Mouse (Mus musculus) hindbrain, embryonic 11.5 days (tissue): ENCODE data around the gene Lgals8. TPM values are rescaled to one million over a fixed set of nuclear protein-coding genes. Genes with fewer than 3 reads are reported as not detected.

Experiments
- ATAC-seq: fragments of 200-750 bp; cut with Nextera tagmentation; 2 replicates; pipeline ENCODE4 v1.8.0; 2017; ENCODE audit warnings: mild to moderate bottlenecking, moderate TSS enrichment, moderate library complexity; ENCODE audit not compliant: low FRiP score
- DNase-seq: peaks from one replicate; pipeline ENCODE4 v3.0.0-alpha.2; 2015; ENCODE audit warnings: low spot score
- H3K27ac ChIP-seq: fragments of 300-500 bp; sonication (generic); 2 replicates; pipeline ENCODE4 v1.5.1; 2014; ENCODE audit warnings: mild to moderate bottlenecking, low read depth, low read length
- H3K27me3 ChIP-seq: fragments of 300-500 bp; sonication (generic); 2 replicates; pipeline ENCODE4 v1.6.1; 2014; ENCODE audit warnings: mild to moderate bottlenecking, low read length, moderate library complexity, mixed read lengths; ENCODE audit not compliant: control insufficient read depth, insufficient read depth
- H3K36me3 ChIP-seq: fragments of 300-500 bp; sonication (generic); 2 replicates; pipeline ENCODE4 v1.6.1; 2014; ENCODE audit warnings: mild to moderate bottlenecking, low read length, moderate library complexity, mixed read lengths; ENCODE audit not compliant: control insufficient read depth, insufficient read depth
- H3K4me1 ChIP-seq: fragments of 300-500 bp; sonication (generic); replicated peaks from 2 replicates; pipeline ENCODE4 v1.6.1; 2014; ENCODE audit warnings: low read length, mixed read lengths; ENCODE audit not compliant: control insufficient read depth, insufficient read depth
- H3K4me2 ChIP-seq: fragments of 300-500 bp; sonication (generic); replicated peaks from 2 replicates; pipeline ENCODE4 v1.6.1; 2014; ENCODE audit warnings: mild to moderate bottlenecking, low read depth, low read length
- H3K4me3 ChIP-seq: fragments of 300-500 bp; sonication (generic); 2 replicates; pipeline ENCODE4 v1.5.1; 2014; ENCODE audit warnings: low read depth, low read length
- H3K9ac ChIP-seq: fragments of 300-500 bp; sonication (generic); 2 replicates; pipeline ENCODE4 v1.6.1; 2014; ENCODE audit warnings: low read depth, low read length
- H3K9me3 ChIP-seq: fragments of 300-500 bp; sonication (generic); 2 replicates; pipeline ENCODE4 v1.6.1; 2016; ENCODE audit warnings: low read length; ENCODE audit not compliant: control insufficient read depth
- WGBS: fragments of 180-500 bp; shearing (Covaris S2); extraction: QIAGEN DNeasy Blood & Tissue Kit; methylation state at CpG from one replicate; pipeline ENCODE4 v1.1.7; 2014; 5-methylcytosine and 5-hydroxymethylcytosine counted together
- polyA plus RNA-seq: library from polyadenylated mRNA; unstranded; fragments of >200 nt; fragmentation: Nextera tagmentation; extraction: Ambion mirVana; gene quantifications from 2 replicates; pipeline ENCODE4 v1.2.1, GENCODE M21; 2014

The Lgals8 gene
- polyA plus RNA-seq, 1 experiment from 2014 or later: 12.2 TPM

DNA sequence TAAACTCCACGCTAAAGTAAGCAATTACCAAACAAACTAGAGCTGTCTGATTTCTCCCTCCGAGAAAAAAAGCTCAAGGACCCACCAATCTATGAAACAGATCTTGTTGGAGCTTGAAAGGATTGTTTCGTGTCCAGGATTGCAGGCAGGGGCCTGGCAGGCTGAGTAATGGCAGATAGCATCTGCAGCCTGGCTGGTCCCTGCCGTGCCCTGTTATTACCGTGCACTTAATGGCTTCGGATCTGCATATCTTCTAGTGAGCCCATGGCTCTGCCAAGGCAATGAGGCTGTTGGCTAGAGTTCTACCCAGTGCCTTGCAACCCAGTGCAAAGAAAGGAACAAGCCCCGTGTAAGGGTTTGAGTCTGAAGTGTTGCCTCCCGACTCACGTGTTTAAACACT lies 30.0 kb upstream of the Lgals8 start:
- Histone ChIP-seq H3K9ac (no peak overlapping the region), H3K36me3 (no peaks in the 10 kb centered on the region), H3K4me3 (no peak overlapping the region), H3K27me3 (no peaks in the 10 kb centered on the region), H3K27ac (no peak overlapping the region), H3K4me2 (no peak overlapping the region), H3K4me1 (no peaks in the 10 kb centered on the region), H3K9me3 (no peaks in the 10 kb centered on the region)
- no peak for DNase-seq
- ATAC-seq: no peak
- WGBS: 91% methylated on average over 9 of the region's 9 CpGs

- no peaks in the 10 kb centered on the region for H3K36me3 ChIP-seq
- H3K4me3 ChIP-seq: no peak overlapping the region
- H3K27me3 ChIP-seq: no peaks in the 10 kb centered on the region
- no peaks in the 10 kb centered on the region for H3K9me3 ChIP-seq
- no peak overlapping the region for H3K4me2 ChIP-seq
- no peak overlapping the region for H3K9ac ChIP-seq
- no peak overlapping the region for H3K27ac ChIP-seq
- DNase-seq (no peak), ATAC-seq (0 out of 2 replicates have a peak, but pooled peaks have one; percentile 33)
- 86% methylated on average over 3 of the region's 3 CpGs for WGBS
- H3K4me1 ChIP-seq: no peaks in the 10 kb centered on the region
Observed at GRCm38 (mm10) chr13:12492515-12492914, 27.8 kb upstream of the Lgals8 start.

DNA sequence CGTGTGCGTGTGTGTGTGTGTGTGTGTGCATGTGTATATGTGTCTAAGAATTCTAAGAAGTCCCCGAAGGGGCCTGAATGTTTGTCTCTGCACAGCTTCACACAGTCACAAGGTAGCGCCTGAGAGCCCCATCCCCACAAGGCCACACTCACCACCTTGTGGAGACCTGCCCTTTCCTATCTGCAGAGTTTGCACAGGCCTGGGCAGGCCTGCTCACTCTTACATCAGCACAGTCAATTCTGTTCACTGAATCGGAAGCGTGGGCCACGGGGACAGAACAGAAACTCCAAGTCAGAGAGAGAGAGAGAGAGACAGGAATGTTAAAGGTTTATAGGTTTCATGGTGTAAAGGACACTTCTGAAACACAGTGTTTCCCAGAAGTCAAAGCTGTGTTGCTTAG lies 20.9 kb upstream of the Lgals8 start:
- H3K36me3 ChIP-seq: no peaks in the 10 kb centered on the region
- no peaks in the 10 kb centered on the region for H3K27me3 ChIP-seq
- H3K9ac ChIP-seq: no peak overlapping the region
- no peak overlapping the region for H3K4me3 ChIP-seq
- DNase-seq (no peak), ATAC-seq (no peak)
- no peaks in the 10 kb centered on the region for H3K9me3 ChIP-seq
- H3K4me1 ChIP-seq: no peaks in the 10 kb centered on the region
- 79% methylated on average over 7 of the region's 7 CpGs for WGBS
- H3K27ac ChIP-seq: no peak overlapping the region
- H3K4me2 ChIP-seq: no peak overlapping the region

GRCm38 (mm10) chr13:12485197-12485596 lies 20.5 kb upstream of the Lgals8 start:
- DNase-seq (no peak), ATAC-seq (no peak)
- H3K4me3 ChIP-seq: no peak overlapping the region
- 89% methylated on average over 2 of the region's 2 CpGs for WGBS
- H3K9me3 ChIP-seq: no peaks in the 10 kb centered on the region
- no peak overlapping the region for H3K4me2 ChIP-seq
- H3K27me3 ChIP-seq: no peaks in the 10 kb centered on the region
- no peak overlapping the region for H3K27ac ChIP-seq
- H3K36me3 ChIP-seq: no peaks in the 10 kb centered on the region
- no peak overlapping the region for H3K9ac ChIP-seq
- H3K4me1 ChIP-seq: no peaks in the 10 kb centered on the region

GRCm38 (mm10) chr13:12479802-12480201 lies 15.1 kb upstream of the Lgals8 start:
- no peak for DNase-seq
- H3K4me3 ChIP-seq: no peak overlapping the region
- H3K9me3 ChIP-seq: no peaks in the 10 kb centered on the region
- WGBS: 83% methylated on average over 6 of the region's 6 CpGs
- H3K9ac ChIP-seq: no peak overlapping the region
- no peaks in the 10 kb centered on the region for H3K36me3 ChIP-seq
- H3K27me3 ChIP-seq: no peaks in the 10 kb centered on the region
- no peak overlapping the region for H3K27ac ChIP-seq
- H3K4me1 ChIP-seq: no peaks in the 10 kb centered on the region
- no peak overlapping the region for H3K4me2 ChIP-seq
- ATAC-seq: no peak

GRCm38 (mm10) chr13:12478301-12478700 lies 13.6 kb upstream of the Lgals8 start:
- no peak overlapping the region for H3K4me3 ChIP-seq
- no peaks in the 10 kb centered on the region for H3K4me1 ChIP-seq
- no peaks in the 10 kb centered on the region for H3K9me3 ChIP-seq
- H3K4me2 ChIP-seq: no peak overlapping the region
- 87% methylated on average over 15 of the region's 15 CpGs for WGBS
- ATAC-seq: no peak
- H3K27me3 ChIP-seq: no peaks in the 10 kb centered on the region
- H3K36me3 ChIP-seq: no peaks in the 10 kb centered on the region
- no peak for DNase-seq
- H3K27ac ChIP-seq: no peak overlapping the region
- no peak overlapping the region for H3K9ac ChIP-seq

DNA sequence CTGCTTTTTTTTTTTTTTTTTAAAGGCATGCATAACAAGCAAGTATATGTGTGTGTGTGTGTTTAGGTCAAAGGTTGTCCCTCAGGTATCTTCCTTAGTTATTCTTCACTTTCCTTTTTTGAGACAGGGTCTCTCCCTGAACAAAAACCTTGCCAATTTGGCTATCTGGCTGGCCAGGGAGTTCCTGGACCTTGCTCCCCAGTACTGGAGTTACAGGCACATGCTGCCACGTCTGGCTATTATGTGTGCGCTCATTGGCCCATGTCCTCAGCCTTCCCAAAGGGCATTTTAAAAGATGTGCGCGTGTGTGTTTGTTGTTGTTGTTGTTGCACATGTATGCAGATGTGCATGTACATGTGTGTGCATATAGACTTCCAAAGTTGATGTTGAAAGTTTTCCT lies 12.1 kb upstream of the Lgals8 start:
- WGBS: 89% methylated on average over 4 of the region's 4 CpGs
- H3K9me3 ChIP-seq: no peaks in the 10 kb centered on the region
- ATAC-seq (no peak), DNase-seq (no peak)
- H3K4me1 ChIP-seq: no peaks in the 10 kb centered on the region
- no peaks in the 10 kb centered on the region for H3K27me3 ChIP-seq
- H3K4me2 ChIP-seq: no peak overlapping the region
- no peak overlapping the region for H3K4me3 ChIP-seq
- H3K9ac ChIP-seq: no peak overlapping the region
- H3K36me3 ChIP-seq: no peaks in the 10 kb centered on the region
- no peak overlapping the region for H3K27ac ChIP-seq

DNA sequence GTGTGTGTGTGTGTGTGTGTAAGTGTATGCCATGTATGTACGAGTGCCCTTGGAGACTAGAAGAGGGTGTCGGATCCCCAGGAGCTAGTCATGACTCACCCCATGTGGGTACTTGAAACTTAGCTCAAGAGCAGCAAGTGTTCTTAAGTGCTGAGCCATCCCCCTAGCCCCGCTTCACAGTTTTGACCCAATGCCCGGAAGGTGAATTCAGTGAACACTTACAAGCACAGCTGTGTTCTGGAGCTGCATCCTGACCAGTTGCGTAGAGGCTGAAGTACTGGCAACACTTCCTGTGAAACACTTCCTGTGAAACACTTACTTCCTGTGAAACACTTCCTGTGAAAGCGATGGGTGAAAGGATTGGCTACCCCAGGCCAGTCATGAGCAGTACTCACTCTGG lies 10.5 kb upstream of the Lgals8 start:
- no peaks in the 10 kb centered on the region for H3K27me3 ChIP-seq
- ATAC-seq (no peak), DNase-seq (no peak)
- no peaks in the 10 kb centered on the region for H3K4me1 ChIP-seq
- no peak overlapping the region for H3K27ac ChIP-seq
- no peaks in the 10 kb centered on the region for H3K9me3 ChIP-seq
- 92% methylated on average over 6 of the region's 6 CpGs for WGBS
- H3K4me3 ChIP-seq: no peak overlapping the region
- no peak overlapping the region for H3K4me2 ChIP-seq
- no peak overlapping the region for H3K9ac ChIP-seq
- no peaks in the 10 kb centered on the region for H3K36me3 ChIP-seq

GRCm38 (mm10) chr13:12473724-12474378 lies 9.1 kb upstream of the Lgals8 start:
- 40% methylated on average over 8 of the region's 8 CpGs for WGBS
- ATAC-seq: peak; percentile 76
- Histone ChIP-seq H3K9me3 (no peaks in the 10 kb centered on the region), H3K4me1 (no peaks in the 10 kb centered on the region), H3K27ac (no peak overlapping the region), H3K27me3 (no peaks in the 10 kb centered on the region), H3K36me3 (no peaks in the 10 kb centered on the region), H3K4me3 (no peak overlapping the region), H3K9ac (no peak overlapping the region), H3K4me2 (no peak overlapping the region)
- DNase-seq: peak; percentile 88
